Mouse (Mus musculus) testis, adult 2 months (tissue): ENCODE data around the gene Nrip1.

ENCODE experiments used
- CTCF ChIP-seq: fragments of 200-500 bp; IDR thresholded peaks from 2 replicates; pipeline ENCODE4 v1.5.1; 2012; ENCODE audit warnings: low read depth, mild to moderate bottlenecking, inconsistent platforms, low read length, moderate library complexity; ENCODE audit not compliant: control insufficient read depth, insufficient read depth, insufficient replicate concordance
- POLR2A ChIP-seq: fragments of 200-500 bp; IDR thresholded peaks from 2 replicates; pipeline ENCODE4 v1.6.1; 2012; ENCODE audit warnings: low read depth, mild to moderate bottlenecking, inconsistent platforms, low read length, moderate library complexity; ENCODE audit not compliant: control insufficient read depth

DNA sequence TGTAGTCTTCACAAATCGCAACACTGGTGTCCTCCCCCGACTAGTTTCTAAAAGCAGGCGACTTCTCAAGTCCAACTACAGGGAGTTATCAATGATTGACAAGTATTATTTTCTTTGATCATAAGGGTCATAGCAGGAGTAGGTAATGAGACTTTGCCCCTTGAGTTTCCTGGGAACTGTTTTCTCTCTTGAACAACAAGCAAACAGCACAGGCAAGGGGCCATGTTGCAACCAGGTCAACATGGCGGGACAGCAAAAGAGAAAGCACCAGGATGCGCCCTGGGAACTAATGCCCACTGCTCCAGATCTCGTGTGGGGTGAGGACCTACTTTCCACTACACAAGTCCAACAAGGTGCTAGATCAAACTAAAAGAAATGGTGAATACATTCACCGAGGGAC is 27.3 kb downstream of the Nrip1 start:
- TF ChIP-seq CTCF = no peak
- no peak for TF ChIP-seq POLR2A
